Mouse (Mus musculus) layer of hippocampus, postnatal 25 days (tissue): ENCODE measurements around the gene Zfc3h1. TPM values are rescaled to one million over a fixed set of nuclear protein-coding genes. Genes with fewer than 3 reads are reported as not detected.
A peak's percentile ranks its signal among the peaks of the same experiment; 100 is the strongest.

Source experiments
- DNase-seq, 2 experiments: peaks; one replicate each; pipeline ENCODE4 v3.0.0; 2022; ENCODE audit warnings: mixed read lengths in 2 of 2, low spot score in 1 of 2; ENCODE audit errors: extremely low spot score in 1 of 2
- total RNA-seq, 2 experiments: library from RNA; stranded (reverse); gene quantifications; 2 replicates each; pipeline ENCODE4 v1.2.3; 2021

The Zfc3h1 gene
- total RNA-seq, 2 experiments from 2014 or later, result 42.7 to 56.7 TPM

- no peak for DNase-seq
These were observed 1.0 kb upstream of the Zfc3h1 start for GRCm38 (mm10) chr10:115383644-115384220.

- peak; percentile 30 to 46 for DNase-seq
These were observed 551 bp downstream of the Zfc3h1 start for GRCm38 (mm10) chr10:115385018-115386002.

GRCm38 (mm10) chr10:115387891-115388290, 3.1 kb downstream of the Zfc3h1 start:
- no peak for DNase-seq

GRCm38 (mm10) chr10:115391076-115391475, 6.3 kb downstream of the Zfc3h1 start:
- DNase-seq, result no peak

- no peak for DNase-seq
These were observed 7.1 kb downstream of the Zfc3h1 start for GRCm38 (mm10) chr10:115391896-115392295.

- peak; percentile 16 to 68 for DNase-seq
These were observed 21.6 kb downstream of the Zfc3h1 start for GRCm38 (mm10) chr10:115406393-115406792.

GRCm38 (mm10) chr10:115413496-115413895, 28.7 kb downstream of the Zfc3h1 start:
- no peak for DNase-seq

GRCm38 (mm10) chr10:115414056-115414455, 29.3 kb downstream of the Zfc3h1 start:
- no peak for DNase-seq

GRCm38 (mm10) chr10:115421976-115422375, 37.2 kb downstream of the Zfc3h1 start:
- no peak for DNase-seq

GRCm38 (mm10) chr10:115425351-115425750, 40.6 kb downstream of the Zfc3h1 start:
- no peak for DNase-seq

GRCm38 (mm10) chr10:115437286-115437685, 52.5 kb downstream of the Zfc3h1 start:
- DNase-seq, result no peak

GRCm38 (mm10) chr10:115448614-115449013, 63.9 kb downstream of the Zfc3h1 start:
- no peak for DNase-seq

- no peak for DNase-seq
These were observed 72.7 kb downstream of the Zfc3h1 start for GRCm38 (mm10) chr10:115457368-115458021.

- no peak for DNase-seq
These were observed 77.9 kb downstream of the Zfc3h1 start for GRCm38 (mm10) chr10:115462646-115463045.

GRCm38 (mm10) chr10:115465072-115465471, 80.3 kb downstream of the Zfc3h1 start:
- no peak for DNase-seq

GRCm38 (mm10) chr10:115465778-115466177, 81.0 kb downstream of the Zfc3h1 start:
- DNase-seq, result no peak

- no peak for DNase-seq
These were observed 83.2 kb downstream of the Zfc3h1 start for GRCm38 (mm10) chr10:115467985-115468384.

- DNase-seq, result no peak
These were observed 83.9 kb downstream of the Zfc3h1 start for GRCm38 (mm10) chr10:115468632-115469031.

GRCm38 (mm10) chr10:115469040-115469439, 84.3 kb downstream of the Zfc3h1 start:
- DNase-seq, result no peak

GRCm38 (mm10) chr10:115470621-115471334, 86.0 kb downstream of the Zfc3h1 start:
- DNase-seq, result no peak
